Mouse (Mus musculus) v-Abl transformed pro-B cells (cell line): ENCODE results near the gene Ank3.

Experiments used
- in situ Hi-C, 2 experiments: fragments of 400-800 bp; cut with MboI; formaldehyde crosslinking; loops; one replicate each; pipeline ENCODE4 v1.15.1; 2025; ENCODE audit not compliant: unreplicated experiment in 2 of 2

The Ank3 gene

DNA sequence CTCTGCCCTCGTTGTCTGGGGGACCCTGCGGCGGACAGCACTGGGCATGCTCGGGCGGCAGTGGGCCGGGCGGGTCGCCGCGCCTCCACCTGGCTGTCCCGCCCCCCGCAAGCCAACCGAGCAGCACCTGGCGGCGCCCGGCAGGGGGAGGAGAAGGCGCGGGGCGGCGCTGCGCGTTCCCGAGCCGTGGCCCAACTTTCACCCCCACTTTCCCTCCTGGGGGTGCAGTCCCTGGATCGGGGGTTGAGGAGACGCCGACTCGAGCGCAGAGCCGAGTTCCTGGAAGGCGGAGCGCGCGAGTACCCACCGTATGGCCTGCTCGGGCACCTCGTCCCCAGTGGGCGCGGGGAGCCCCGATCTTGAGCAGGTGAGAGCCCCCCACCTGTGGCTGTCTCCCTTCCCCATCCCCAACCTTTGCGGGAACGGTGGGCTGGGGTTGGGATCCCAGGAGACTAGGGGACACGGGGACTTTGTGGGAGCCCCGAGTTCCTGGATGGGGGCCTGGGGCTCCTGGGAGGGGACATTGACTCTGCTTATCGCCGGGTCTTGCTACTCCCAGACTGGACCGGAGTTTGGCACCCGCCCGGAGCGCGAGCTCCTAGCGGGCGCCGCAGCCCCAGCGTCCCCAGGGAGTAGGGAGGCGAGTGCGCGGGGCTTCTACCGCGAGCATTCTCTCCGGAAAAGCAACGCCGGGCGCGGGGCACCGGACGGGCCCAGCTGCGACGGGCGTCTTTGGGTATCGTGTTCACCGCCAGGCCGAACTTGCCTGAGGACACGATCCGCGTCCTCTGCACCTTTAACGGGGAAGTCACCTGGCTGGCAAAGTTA lies at the start of gene Ank3:
Gene Ank3, plus strand, starts transcription at position 11 of the 828 bp plus-strand sequence.
- in situ Hi-C loops: loop anchor here in 1 of 2 experiments (25.0 kb wide), 2 partner anchors 1163 to 1563 kb away; no protein-coding TSS in a partner anchor

DNA sequence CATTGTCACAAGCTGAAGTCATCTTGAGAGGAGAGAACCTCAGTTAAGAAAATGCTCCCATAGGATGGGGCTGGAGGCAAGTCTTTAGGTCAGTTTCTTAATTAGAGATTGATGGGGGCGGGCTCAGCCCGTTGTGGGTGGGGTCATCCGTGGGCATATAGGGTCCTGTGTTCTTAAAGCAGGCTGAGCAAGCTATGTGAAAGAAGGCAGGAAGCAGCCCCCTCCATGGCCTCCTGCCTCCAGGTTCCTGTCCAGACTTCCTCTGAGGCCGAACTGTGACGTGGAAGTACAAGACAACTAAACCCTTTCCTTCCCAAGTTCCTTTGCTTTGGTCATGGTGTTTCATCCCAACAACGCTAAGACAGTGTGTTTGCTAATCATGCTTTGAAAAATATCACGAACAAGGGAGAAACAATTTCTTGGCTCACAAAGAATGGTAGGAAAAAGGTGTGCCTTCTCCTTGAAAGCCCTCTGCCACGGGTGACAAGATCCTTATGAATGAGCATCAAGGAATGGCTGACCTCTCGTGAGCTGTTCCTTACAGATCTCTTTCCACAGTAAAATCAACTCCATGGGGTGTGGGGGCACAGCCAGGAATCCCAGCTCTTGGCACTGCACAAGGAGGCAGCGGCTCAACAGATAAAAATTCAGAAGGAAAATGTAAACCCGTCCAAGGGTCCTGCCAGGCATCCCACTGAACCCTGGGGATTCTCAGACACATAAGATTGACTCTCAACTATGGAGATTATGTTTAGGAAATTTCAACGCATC lies 47.3 kb upstream of the Ank3 start:
- in situ Hi-C loops: loop anchor here (5.0 to 25.0 kb wide), 6 partner anchors 89 to 1886 kb away; partner anchors contain the start of genes Ccdc6 (in 1 of the 2) and Tfam (in 1 of the 2)

DNA sequence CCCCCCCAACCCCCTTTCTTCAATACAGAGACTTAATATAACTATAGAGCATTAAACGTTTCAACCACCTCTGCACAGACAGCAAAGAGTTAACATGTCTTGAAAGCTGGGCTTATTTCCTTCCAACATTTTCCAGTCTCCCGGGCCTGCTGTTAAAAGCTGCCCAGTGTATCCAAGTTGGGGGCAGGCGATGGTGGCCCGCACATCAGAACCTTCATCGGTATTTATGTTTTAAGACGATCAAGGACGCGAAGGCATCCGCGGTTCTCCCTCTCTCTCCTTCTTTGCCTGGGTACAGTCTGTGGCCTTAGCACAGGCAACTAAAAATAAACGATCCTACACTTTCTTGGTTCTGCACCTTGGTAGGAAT lies 46.7 kb upstream of the Ank3 start:
- in situ Hi-C loops: loop anchor here (5.0 to 25.0 kb wide), 6 partner anchors 90 to 1885 kb away; partner anchors contain the start of genes Ccdc6 (in 1 of the 2) and Tfam (in 1 of the 2)

DNA sequence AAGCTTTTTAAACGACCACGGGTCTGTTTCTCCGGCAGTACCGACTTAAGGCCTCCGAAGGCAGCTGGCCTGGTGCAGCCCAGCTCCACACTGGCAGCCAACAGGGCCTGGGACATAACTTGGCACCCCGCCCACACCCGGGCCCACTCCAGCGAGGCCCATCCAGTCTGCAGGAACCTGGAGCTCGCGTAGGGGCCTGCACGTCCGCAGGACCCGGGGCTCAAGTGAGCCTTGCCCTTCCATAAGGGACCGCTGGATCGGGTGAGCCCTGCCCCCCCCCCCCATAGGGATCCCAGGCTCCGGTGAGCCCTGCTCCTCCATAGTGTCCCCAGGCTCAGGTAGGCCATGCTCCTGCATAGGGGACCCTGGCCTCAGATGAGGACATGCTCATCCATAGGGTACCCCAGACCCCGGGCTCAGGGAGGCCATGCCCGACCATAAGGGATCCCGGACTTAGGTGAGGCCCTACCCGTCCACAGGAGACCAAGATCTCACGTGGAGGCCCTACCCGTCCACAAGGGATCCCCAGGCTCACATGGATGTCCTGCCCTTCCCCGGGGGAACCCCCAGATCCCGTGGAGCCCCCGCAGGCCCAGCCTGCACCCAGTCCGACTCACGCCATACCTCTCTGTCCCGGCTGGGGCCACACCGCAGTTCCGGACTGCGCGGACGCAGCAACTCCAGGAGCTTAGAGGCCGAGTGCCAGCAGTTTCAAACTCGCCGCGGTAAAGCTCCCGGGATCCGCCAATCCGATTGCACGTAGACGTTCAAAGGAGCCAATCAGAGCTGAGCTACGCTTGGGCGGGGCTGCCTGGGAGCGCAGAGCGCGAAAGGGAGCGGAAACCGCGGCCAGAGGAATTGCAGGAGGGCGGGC lies 46.1 kb upstream of the Ank3 start, which contains the start of gene Cdk1:
Gene Cdk1, minus strand, starts transcription at position 727 of the 874 bp plus-strand sequence.
- in situ Hi-C loops: loop anchor here (5.0 to 25.0 kb wide), 6 partner anchors 90 to 1885 kb away; partner anchors contain the start of genes Ccdc6 (in 1 of the 2) and Tfam (in 1 of the 2)

DNA sequence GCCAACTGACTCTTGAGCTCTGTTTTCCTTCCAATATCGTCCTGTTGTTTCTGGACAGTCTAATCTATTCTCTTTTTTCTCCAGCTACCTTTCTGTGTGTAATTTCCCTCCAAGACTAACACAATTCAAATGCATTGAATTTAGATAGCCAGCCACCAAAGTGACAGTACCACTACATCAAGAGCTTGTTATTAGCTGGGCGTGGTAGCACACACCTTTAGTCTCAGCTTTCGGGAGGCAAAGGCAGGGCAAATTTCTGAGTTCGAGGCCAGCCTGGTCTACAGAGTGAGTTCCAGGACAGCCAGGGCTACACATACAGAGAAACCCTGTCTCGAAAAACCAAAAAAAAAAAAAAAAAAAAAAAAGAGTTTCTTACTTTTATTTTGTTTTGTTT lies 45.5 kb upstream of the Ank3 start:
- in situ Hi-C loops: loop anchor here (5.0 to 25.0 kb wide), 6 partner anchors 91 to 1884 kb away; partner anchors contain the start of genes Ccdc6 (in 1 of the 2) and Tfam (in 1 of the 2)

DNA sequence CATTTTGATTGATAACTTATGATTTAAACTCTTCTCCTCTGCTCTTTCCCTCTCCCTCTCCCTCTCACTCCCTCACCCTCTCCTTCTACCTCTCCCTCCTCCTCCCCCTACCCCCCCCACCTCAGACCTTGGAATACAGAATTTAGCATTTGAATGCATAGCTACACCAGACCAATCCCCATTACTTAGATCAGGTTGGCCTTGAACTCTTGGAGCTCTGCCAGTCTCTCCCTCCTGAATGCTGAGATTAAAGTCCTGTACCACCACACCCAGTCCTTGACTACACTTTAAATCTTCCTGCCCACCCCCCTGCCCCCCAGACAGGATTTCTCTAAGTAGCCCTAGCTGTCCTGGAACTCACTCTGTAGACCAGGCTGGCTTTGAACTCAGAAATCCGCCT lies 38.9 kb upstream of the Ank3 start:
- in situ Hi-C loops: loop anchor here (10.0 to 25.0 kb wide), 6 partner anchors 295 to 1878 kb away; partner anchors contain the start of genes Ccdc6 (in 1 of the 2) and Tfam (in 1 of the 2)

DNA sequence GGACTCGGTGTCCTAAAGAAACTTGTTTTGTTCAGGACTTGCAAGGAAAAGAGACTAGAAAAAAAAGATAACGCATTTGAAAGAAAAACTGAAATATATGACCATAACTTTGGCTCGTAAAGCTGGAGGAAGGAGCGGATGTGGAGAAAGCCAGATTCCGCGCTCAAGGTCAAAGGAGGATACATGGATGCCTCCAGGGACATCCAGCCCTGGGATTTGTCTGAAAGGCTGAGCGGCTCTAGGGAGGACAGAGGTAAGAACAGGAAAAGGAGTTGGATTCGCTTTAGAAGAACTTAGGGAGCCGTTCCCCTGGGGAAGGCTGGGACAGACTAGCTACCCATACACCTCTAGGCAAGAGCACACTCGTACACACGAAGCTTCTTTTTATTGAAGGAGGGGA lies 32.4 kb upstream of the Ank3 start:
- in situ Hi-C loops: loop anchor here (10.0 to 25.0 kb wide), 5 partner anchors 289 to 1871 kb away; partner anchors contain the start of genes Ccdc6 (in 1 of the 2) and Tfam (in 1 of the 2)

DNA sequence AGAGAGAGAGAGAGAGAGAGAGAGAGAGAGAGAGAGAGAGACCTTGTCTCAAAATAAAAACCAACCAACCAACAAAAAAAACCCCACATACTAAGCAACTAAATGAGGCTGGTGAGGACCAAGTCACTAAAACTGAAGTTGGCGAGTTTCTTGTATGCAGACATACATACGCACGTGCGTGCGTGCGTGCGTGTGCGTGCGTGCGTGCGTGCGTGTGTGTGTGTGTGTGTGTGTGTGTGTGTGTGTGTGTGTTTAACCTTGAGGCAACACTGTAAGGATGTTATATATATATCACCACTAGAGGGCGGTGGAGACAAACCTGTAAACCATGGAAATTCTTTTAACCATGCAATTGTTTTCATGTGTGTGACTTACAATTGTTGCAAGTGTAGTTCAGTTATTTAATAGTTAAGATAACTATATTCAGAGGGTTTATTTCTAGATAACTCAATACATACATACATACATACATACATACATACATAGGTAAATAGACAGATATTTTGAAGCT lies 31.6 kb upstream of the Ank3 start:
- in situ Hi-C loops: loop anchor here (10.0 to 25.0 kb wide), 5 partner anchors 288 to 1870 kb away; partner anchors contain the start of genes Ccdc6 (in 1 of the 2) and Tfam (in 1 of the 2)

DNA sequence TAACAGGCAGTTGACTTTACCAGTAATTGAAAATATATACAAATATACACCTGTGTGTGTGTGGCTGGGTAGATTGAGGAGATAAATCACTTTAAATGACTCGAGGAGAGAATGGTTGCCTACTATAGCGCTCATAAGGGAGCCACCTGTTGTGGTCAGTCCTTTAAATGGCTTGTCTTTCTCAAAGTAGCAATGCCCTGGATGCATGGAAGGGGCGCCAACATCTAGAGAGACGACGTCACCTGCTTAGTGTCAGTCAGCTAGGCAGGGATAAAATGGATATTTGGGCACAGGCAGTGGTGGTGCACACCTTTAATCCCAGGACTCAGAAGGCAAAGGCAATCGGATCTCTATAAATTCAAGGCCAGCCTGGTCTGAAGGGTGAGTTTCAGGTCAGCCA lies 29.3 kb upstream of the Ank3 start:
- in situ Hi-C loops: loop anchor here (10.0 to 25.0 kb wide), 5 partner anchors 285 to 1868 kb away; partner anchors contain the start of genes Ccdc6 (in 1 of the 2) and Tfam (in 1 of the 2)

DNA sequence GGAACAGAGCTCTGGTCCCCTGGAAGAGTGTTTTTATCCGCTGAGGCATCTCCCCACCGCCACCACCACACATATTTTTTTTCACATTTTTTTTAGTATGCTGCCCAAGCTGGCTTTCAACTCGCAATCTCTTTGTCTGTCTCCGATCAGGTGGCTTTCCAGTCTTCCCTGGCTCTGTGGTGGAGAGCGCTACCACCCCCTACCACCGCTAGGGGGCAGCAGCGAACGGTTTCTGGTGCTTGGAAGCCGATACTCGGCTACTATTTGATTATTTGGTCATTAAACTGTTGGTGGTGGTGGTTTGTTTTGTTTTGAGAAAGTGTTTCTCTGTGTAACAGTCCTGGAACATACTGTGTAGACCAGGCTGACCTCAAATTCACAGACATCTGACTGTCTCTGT lies 27.1 kb upstream of the Ank3 start:
- in situ Hi-C loops: loop anchor here (10.0 to 25.0 kb wide), 6 partner anchors 293 to 1866 kb away; partner anchors contain the start of genes Ccdc6 (in 1 of the 2) and Tfam (in 1 of the 2)

DNA sequence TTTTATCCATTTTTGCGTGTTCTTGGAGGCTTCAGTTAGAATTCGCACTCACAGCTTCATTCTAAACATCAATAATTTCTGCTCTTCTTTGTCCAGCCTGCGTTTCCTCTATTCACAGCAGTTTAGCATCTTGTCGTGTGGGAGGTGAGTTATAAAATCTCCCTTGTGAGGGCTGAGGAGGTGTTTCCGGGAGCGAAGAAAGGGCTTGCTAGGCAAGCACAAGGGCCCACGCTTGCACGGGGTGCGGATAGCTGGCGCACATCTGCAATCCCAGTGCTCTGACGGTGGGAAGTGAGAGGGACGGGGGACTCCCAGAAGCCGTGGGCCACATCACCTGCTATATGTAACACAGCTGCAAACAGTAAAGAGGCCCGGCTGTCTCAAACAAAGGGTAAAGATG lies 26.5 kb upstream of the Ank3 start:
- in situ Hi-C loops: loop anchor here (10.0 to 25.0 kb wide), 6 partner anchors 293 to 1865 kb away; partner anchors contain the start of genes Ccdc6 (in 1 of the 2) and Tfam (in 1 of the 2)

DNA sequence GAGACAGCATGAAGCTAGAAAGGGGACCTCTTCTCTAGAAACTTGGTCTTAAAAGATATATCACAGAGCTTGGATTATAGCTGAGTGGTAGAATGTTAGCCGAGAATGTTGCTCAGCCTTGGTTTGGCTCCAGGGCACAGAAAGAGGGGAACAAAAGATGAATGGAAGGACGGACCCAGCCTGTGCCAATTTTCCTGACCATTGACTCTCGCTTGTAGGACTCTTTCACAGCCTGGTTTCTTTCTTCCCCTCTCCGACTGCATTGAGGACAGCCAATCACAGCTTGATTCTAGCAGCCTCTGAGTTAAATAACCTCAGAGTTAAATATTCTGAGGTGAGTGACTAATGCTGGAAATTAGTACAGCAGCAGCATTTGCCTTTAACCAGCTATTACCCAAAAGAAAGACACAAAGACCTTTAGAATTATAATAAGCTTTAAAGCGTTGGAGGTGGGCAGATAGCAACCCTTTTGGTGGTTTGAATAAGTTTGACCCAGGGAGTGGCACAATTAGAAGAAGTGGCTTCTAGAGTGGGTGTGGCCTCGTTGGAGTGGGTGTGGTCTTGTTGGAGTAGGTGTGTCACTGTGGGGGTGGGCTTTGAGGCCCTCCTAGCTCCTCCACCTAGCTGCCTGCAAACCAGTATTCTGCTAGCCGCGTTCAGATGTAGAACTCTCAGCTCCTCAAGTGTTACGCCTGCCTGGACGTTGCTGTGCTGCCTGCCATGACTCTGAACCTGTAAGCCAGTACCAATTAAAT lies 24.6 kb upstream of the Ank3 start:
- in situ Hi-C loops: loop anchor here (10.0 to 25.0 kb wide), 6 partner anchors 291 to 1863 kb away; partner anchors contain the start of genes Ccdc6 (in 1 of the 2) and Tfam (in 1 of the 2)

DNA sequence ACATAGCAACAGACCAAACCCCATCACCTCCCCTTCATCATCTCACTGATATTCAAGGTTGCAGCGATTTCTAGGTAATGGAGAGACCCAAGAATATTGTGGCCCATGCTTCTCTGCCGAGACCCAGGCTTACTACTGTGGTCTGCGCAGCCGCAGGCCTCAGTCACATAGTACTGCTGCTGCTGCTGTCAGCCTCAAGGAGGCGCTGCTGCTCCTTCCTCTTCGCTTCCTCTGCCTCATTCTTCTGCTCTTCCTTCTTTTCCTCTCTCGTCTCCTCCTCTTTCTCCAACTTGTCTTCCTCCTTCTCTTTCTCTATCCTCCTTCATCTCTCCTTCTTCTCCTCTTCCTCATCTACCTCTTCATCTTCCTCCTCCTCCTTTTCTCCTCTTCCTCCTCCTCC lies 23.4 kb upstream of the Ank3 start:
- in situ Hi-C loops: loop anchor here (10.0 to 25.0 kb wide), 5 partner anchors 290 to 1587 kb away; no protein-coding TSS in a partner anchor

DNA sequence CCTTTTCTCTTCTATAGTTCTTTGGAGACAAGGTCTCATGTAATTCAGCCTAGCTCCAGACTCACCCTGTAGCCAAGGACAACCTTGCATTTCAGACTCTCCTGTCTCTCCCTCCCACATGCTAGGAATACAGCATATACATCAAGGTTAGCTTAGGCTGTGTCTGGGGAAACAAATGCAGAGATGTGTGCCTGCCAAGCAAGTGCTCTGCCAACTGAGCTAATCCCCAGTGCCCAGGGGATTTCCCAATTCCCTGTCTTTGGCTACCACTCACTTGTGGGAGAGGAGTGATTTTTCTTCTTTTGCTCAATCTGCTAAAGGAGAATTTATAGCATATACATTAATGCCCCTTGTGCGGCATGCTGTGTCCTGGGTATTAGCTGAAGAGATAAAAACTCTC lies 15.4 kb upstream of the Ank3 start:
- in situ Hi-C loops: loop anchor here in 1 of 2 experiments (25.0 kb wide), 2 partner anchors 1179 to 1579 kb away; no protein-coding TSS in a partner anchor

DNA sequence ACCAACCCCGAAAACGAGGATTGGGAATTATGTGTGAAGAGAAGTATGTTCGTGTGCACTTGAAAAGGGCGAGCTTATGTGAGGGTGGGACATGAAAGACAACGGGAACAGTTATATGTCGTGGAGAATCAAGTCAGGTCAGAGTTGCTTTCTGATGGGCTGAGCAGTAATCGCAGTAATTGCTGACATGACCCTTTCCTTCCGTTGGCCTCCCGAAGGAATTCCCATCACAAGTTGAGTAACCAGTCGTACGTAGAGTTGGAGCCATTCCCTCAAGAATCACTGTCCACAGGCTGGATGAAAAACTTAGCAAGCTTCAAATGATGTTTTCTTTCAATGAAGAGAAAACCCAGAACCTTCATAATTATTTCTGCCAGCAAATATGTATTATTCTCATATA lies 13.9 kb upstream of the Ank3 start:
- in situ Hi-C loops: loop anchor here in 1 of 2 experiments (25.0 kb wide), 2 partner anchors 1178 to 1578 kb away; no protein-coding TSS in a partner anchor

DNA sequence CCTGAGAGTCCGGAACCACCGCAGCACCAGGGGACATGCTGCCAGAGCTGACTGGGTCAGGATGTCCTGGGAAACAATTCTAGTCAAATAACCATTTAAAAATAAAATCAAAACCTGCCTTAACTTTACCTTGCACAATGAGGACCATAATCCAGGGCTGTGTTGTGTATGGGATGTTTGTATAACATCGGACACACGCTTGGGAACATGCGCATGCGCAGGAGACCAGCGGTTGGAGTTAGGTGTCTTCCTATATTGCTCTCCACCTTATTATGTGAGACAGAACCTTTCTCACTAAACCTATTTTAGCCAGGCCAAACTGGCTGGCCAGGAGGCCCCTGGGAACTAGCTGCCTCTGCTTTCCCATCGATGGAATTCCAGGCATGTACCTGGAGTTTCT lies 13.4 kb upstream of the Ank3 start:
- in situ Hi-C loops: loop anchor here in 1 of 2 experiments (25.0 kb wide), 2 partner anchors 1177 to 1577 kb away; no protein-coding TSS in a partner anchor

DNA sequence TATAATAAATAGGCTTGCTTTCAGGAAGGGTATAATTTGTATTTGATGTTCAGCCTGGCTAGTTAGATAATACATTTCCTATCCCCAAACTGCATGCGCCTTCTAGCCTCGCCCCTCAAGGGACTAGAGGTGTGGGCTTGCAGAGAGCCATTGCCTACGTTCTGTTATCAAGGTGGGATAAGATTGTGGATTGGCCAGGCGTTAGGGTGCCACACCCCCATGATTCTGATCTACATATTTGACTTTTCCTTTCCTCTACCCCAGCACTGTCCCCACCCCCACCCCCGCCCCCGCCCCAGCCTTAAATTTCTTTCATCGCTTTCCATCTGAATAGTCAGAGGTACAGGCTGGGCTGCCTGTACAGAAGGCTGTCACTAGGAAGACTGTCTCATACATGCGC lies 11.8 kb upstream of the Ank3 start:
- in situ Hi-C loops: loop anchor here in 1 of 2 experiments (25.0 kb wide), 2 partner anchors 1176 to 1576 kb away; no protein-coding TSS in a partner anchor

DNA sequence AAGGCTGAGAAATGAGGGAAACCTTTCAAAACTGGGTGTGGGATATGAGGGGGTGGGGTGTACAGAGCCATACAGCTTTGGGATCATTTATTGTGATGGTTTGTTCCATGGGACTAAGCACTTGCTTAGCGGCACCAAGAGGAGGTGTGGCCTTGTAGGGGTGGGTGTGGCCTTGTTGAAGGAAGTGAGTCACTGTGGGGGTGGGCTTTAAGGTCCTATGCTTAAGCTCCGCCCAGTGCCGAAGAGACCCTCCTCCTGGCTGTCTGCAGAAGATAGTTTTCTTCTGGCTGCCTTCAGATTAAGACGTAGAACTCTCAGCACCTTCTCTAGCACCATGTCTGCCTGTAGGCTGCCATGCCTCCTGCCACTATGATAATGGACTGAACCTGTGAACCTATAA lies 9.1 kb upstream of the Ank3 start:
- in situ Hi-C loops: loop anchor here in 1 of 2 experiments (25.0 kb wide), 2 partner anchors 1173 to 1573 kb away; no protein-coding TSS in a partner anchor
